Mouse (Mus musculus): ENCODE measurements around the gene Wnt3.

GRCm38 (mm10) chr11:103760101-103760500 lies 13.8 kb upstream of the Wnt3 start:
- no peak for TF ChIP-seq GATA1 (IDR thresholded peaks at IDR 0.05; ENCODE audit: borderline replicate concordance, low read length)
- no peak for TF ChIP-seq FLI1 (IDR thresholded peaks at IDR 0.05; ENCODE audit: low read length)

Measured in megakaryocyte, embryonic 14.5 days (primary cell).